26 mouse cellular contexts compared by ENCODE assay signal in genomic region chr12:104850119-104850518, GRCm38 (mm10). TPM values are rescaled to one million over a fixed set of nuclear protein-coding genes. Genes with fewer than 3 reads are reported as not detected.
DNase-seq lines count a peak whose midpoint lies in the region; ATAC-seq and TF ChIP-seq lines count a peak whose summit lies in the region.
"Had no signal": no experiment of that assay in that cellular context is flagged by ENCODE, and none has a peak within 500 bp of the region (broad histone marks: within the 10 kb centered on the region; RNA-seq: fewer than 3 reads in every experiment).

No protein-coding gene starts in this region.

- H3K9ac ChIP-seq in intestine, postnatal 0 days (ENCODE audit: low read depth, low read length) = no peak overlapping the region
- H3K9ac ChIP-seq in intestine, embryonic 16.5 days (ENCODE audit: low read depth, low read length) = no peak overlapping the region
- H3K9ac ChIP-seq: embryonic facial prominence, embryonic 15.5 days; intestine, embryonic 15.5 days; limb, embryonic 13.5 days; liver, embryonic 15.5 days; midbrain, embryonic 12.5 days had no signal

- peaks cover 2% of the 10 kb centered on the region; the same call in 1 of the 2 replicates for H3K4me1 ChIP-seq in intestine, postnatal 0 days (replicated peaks; ENCODE audit: control insufficient read depth, insufficient read depth, low read length)
- peaks cover 30% of the 10 kb centered on the region for H3K4me1 ChIP-seq in intestine, embryonic 16.5 days (ENCODE audit: control insufficient read depth, insufficient read depth, low read length)

- no peaks in the 10 kb centered on the region for H3K9me3 ChIP-seq in intestine, postnatal 0 days (ENCODE audit: control insufficient read depth)
- H3K9me3 ChIP-seq in intestine, embryonic 16.5 days (ENCODE audit: control insufficient read depth, low read length) = no peaks in the 10 kb centered on the region
- H3K9me3 ChIP-seq: embryonic facial prominence, embryonic 15.5 days; hindbrain, embryonic 10.5 days; intestine, embryonic 15.5 days; limb, embryonic 13.5 days; liver, embryonic 15.5 days; midbrain, embryonic 12.5 days had no signal

- H3K36me3 ChIP-seq in intestine, postnatal 0 days (ENCODE audit: control insufficient read depth, insufficient read depth) = no peaks in the 10 kb centered on the region; the same call in 1 of the 2 replicates
- no peaks in the 10 kb centered on the region for H3K36me3 ChIP-seq in intestine, embryonic 16.5 days (ENCODE audit: control insufficient read depth, insufficient read depth, low read length)
- H3K36me3 ChIP-seq: embryonic facial prominence, embryonic 15.5 days; intestine, embryonic 15.5 days; liver, embryonic 15.5 days; midbrain, embryonic 12.5 days had no signal

- no peak for ATAC-seq in cerebellum, adult (ENCODE audit: insufficient number of reproducible peaks, low FRiP score, low TSS enrichment)
- peak; percentile 61 for ATAC-seq in intestine, postnatal 0 days
- ATAC-seq in intestine, embryonic 16.5 days = no peak
- ATAC-seq: activated CD4-positive, CD25-positive, alpha-beta regulatory T cell, adult 4 months; forebrain, embryonic 14.5 days; hindbrain, embryonic 16.5 days; intestine, embryonic 15.5 days; lung, postnatal 0 days had no signal

- H3K27ac ChIP-seq in intestine, postnatal 0 days (ENCODE audit: low read depth, low read length) = peak overlapping the region; percentile 71
- H3K27ac ChIP-seq in intestine, embryonic 16.5 days (ENCODE audit: low read length) = no peak overlapping the region
- peak overlapping the region; percentile 61; the same call in 1 of the 2 replicates for H3K27ac ChIP-seq in left cerebral cortex, adult 2 months
- H3K27ac ChIP-seq: embryonic facial prominence, embryonic 15.5 days; hindbrain, embryonic 10.5 days; intestine, embryonic 15.5 days; limb, embryonic 13.5 days; liver, embryonic 15.5 days; midbrain, embryonic 12.5 days had no signal

- no peak for TF ChIP-seq CTCF in intestine, postnatal 0 days (IDR thresholded peaks at IDR 0.05; ENCODE audit: low read depth)
- no peak for TF ChIP-seq CTCF in left cerebral cortex, adult 2 months (IDR thresholded peaks at IDR 0.05)

- intact Hi-C loops in left cerebral cortex, adult 2 months (cut with DNase I) = no loop called here
- intact Hi-C loops in left cerebral cortex, postnatal 36 days (cut with DNase I) = no loop called here

- no peak overlapping the region for H3K4me3 ChIP-seq in intestine, postnatal 0 days (ENCODE audit: low read depth, low read length)
- no peak overlapping the region for H3K4me3 ChIP-seq in intestine, embryonic 16.5 days (ENCODE audit: low read length)
- no peak overlapping the region for H3K4me3 ChIP-seq in left cerebral cortex, adult 2 months
- H3K4me3 ChIP-seq: embryonic facial prominence, embryonic 15.5 days; hindbrain, embryonic 10.5 days; intestine, embryonic 15.5 days; limb, embryonic 13.5 days; liver, embryonic 15.5 days; midbrain, embryonic 12.5 days had no signal

- WGBS in intestine, postnatal 0 days = 58% methylated on average over 7 of the region's 7 CpGs
- 77% methylated on average over 7 of the region's 7 CpGs for WGBS in intestine, embryonic 16.5 days

- no peaks in the 10 kb centered on the region for H3K27me3 ChIP-seq in intestine, postnatal 0 days (replicated peaks; ENCODE audit: control insufficient read depth, insufficient read depth, low read length)
- no peaks in the 10 kb centered on the region for H3K27me3 ChIP-seq in intestine, embryonic 16.5 days (replicated peaks; ENCODE audit: control insufficient read depth, insufficient read depth, low read length)
- H3K27me3 ChIP-seq: embryonic facial prominence, embryonic 15.5 days; intestine, embryonic 15.5 days had no signal

- peak; percentile 20 for DNase-seq in cerebellum, adult 11-12 months
- DNase-seq in left cerebral cortex, adult 2 months (ENCODE audit: extremely low spot score in 1 of 2, low spot score in 2 of 2) = no peak
- DNase-seq in left cerebral cortex, postnatal 36 days (ENCODE audit: low spot score in 2 of 2) = no peak
- peak; percentile 50 for DNase-seq in right cerebral cortex, adult 18-20 months
- no peak for DNase-seq in right cerebral cortex, postnatal 4 days
- DNase-seq: adrenal gland, adult 8-10 months; cerebellum, postnatal 14 days; gastrocnemius, postnatal 10 days; kidney, postnatal 25 days; right cerebral cortex, postnatal 25 days; thymus, postnatal 14 days had no signal

- no peak overlapping the region for H3K4me2 ChIP-seq in intestine, postnatal 0 days (replicated peaks; ENCODE audit: low read depth)
- no peak overlapping the region for H3K4me2 ChIP-seq in intestine, embryonic 16.5 days (ENCODE audit: low read depth, low read length)
- H3K4me2 ChIP-seq: embryonic facial prominence, embryonic 15.5 days; heart, embryonic 11.5 days; intestine, embryonic 15.5 days; limb, embryonic 13.5 days; liver, embryonic 15.5 days; midbrain, embryonic 12.5 days had no signal

RNA-seq across cellular contexts. Expression of gene Clmn, which starts 14.8 kb away (rescaled TPM):
- polyA plus RNA-seq in intestine, postnatal 0 days (2015; fragmentation: Nextera tagmentation; extraction: Ambion mirVana) = 8.8 and 9.3 TPM in 2 replicates
- polyA plus RNA-seq in intestine, embryonic 16.5 days (2015; fragmentation: Nextera tagmentation; extraction: Ambion mirVana) = 2.9 and 3.0 TPM in 2 replicates
- total RNA-seq in left cerebral cortex, adult 2 months (2021) = 10 to 100 TPM; 43.1 to 51.7 TPM
- 10 to 100 TPM; 45.7 to 53.7 TPM for total RNA-seq in left cerebral cortex, postnatal 36 days (2021)
- total RNA-seq: monocyte, adult 5-6 weeks had no signal

Comparison
In these comparisons a context has a peak if more than half of its experiments do, and no peak if none do; other contexts are left out.
1. DNase-seq: peak in cerebellum, adult 11-12 months (single experiment) and right cerebral cortex, adult 18-20 months (single experiment); none in left cerebral cortex, adult 2 months (0 of 2), left cerebral cortex, postnatal 36 days (0 of 2) and right cerebral cortex, postnatal 4 days (single experiment).